23 mouse cellular contexts compared by ENCODE assay signal in the genomic region with DNA sequence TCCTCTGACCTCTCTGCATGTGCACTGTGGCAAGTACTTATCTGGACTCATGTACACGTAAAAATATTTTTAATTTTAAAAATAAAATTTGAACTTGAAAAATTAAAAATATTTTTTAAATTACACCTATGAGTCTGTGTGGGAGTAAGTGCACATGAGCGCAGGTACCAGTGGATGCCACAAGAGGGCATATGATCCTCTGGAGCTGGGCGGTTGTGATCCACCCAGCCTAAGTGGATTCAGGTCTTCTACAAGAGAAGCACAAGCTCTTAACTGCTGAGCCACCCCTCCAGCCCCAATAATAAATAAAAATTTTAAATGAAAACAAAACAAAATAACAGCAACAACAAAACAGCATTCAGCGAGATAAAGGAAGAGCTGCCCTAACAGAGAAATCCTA. TPM values are rescaled to one million over a fixed set of nuclear protein-coding genes. Genes with fewer than 3 reads are reported as not detected.
DNase-seq lines count a peak whose midpoint lies in the region; TF ChIP-seq lines count a peak whose summit lies in the region.
"Had no signal": no experiment of that assay in that cellular context is flagged by ENCODE, and none has a peak within 500 bp of the region (broad histone marks: within the 10 kb centered on the region; RNA-seq: fewer than 3 reads in every experiment).

No protein-coding gene starts in this region.

- H3K4me3 ChIP-seq in layer of hippocampus, adult 2 months: no peak overlapping the region
- H3K4me3 ChIP-seq in E14TG2a.4 (replicated peaks; ENCODE audit: low read length): no peak overlapping the region
- H3K4me3 ChIP-seq in ES-Bruce4 (ENCODE audit: low read depth, low read length): no peak overlapping the region
- H3K4me3 ChIP-seq: embryonic facial prominence, embryonic 15.5 days; erythroblast, embryonic 14.5 days; forebrain, embryonic 10.5 days; hindbrain, embryonic 12.5 days had no signal

- no peak overlapping the region for H3K9ac ChIP-seq in ES-Bruce4 (ENCODE audit: low read depth, poor library complexity, severe bottlenecking)
- H3K9ac ChIP-seq: embryonic facial prominence, embryonic 15.5 days; hindbrain, embryonic 12.5 days had no signal

- peak; percentile 45 for TF ChIP-seq CTCF in layer of hippocampus, adult 2 months (conservative IDR thresholded peaks at IDR 0.05)
- TF ChIP-seq CTCF in E14TG2a.4 (conservative IDR thresholded peaks at IDR 0.05; ENCODE audit: low read length): peak; percentile 50
- peak; percentile 21 for TF ChIP-seq CTCF in ES-Bruce4 (IDR thresholded peaks at IDR 0.05; ENCODE audit: low read depth, low read length)

- peaks cover 9% of the 10 kb centered on the region; the same call in 1 of the 2 replicates for H3K9me3 ChIP-seq in E14TG2a.4 (ENCODE audit: low read length)
- no peaks in the 10 kb centered on the region for H3K9me3 ChIP-seq in ES-Bruce4 (replicated peaks; ENCODE audit: control insufficient read depth, insufficient read depth, low read length, poor library complexity, severe bottlenecking)
- H3K9me3 ChIP-seq: embryonic facial prominence, embryonic 15.5 days; forebrain, embryonic 10.5 days; hindbrain, embryonic 12.5 days had no signal

- no peak overlapping the region for H3K27ac ChIP-seq in layer of hippocampus, adult 2 months
- H3K27ac ChIP-seq in ES-Bruce4 (ENCODE audit: insufficient read depth, low read length): no peak overlapping the region
- H3K27ac ChIP-seq: embryonic facial prominence, embryonic 15.5 days; forebrain, embryonic 10.5 days; hindbrain, embryonic 12.5 days had no signal

- no peak for TF ChIP-seq POLR2A in ES-Bruce4 (IDR thresholded peaks at IDR 0.05; ENCODE audit: insufficient read depth, low read length)

- H3K4me1 ChIP-seq in E14TG2a.4 (replicated peaks; ENCODE audit: low read depth, low read length) (peaks cover 62% of the 10 kb centered on the region), ES-Bruce4 (ENCODE audit: control insufficient read depth, insufficient read depth, low read length) (peaks cover 1% of the 10 kb centered on the region)
- H3K4me1 ChIP-seq: embryonic facial prominence, embryonic 15.5 days; forebrain, embryonic 10.5 days; hindbrain, embryonic 12.5 days had no signal

- H3K36me3 ChIP-seq in E14TG2a.4 (ENCODE audit: insufficient read depth, low read length): no peaks in the 10 kb centered on the region
- no peaks in the 10 kb centered on the region for H3K36me3 ChIP-seq in ES-Bruce4 (ENCODE audit: control insufficient read depth, insufficient read depth, low read length, poor library complexity, severe bottlenecking)
- H3K36me3 ChIP-seq: embryonic facial prominence, embryonic 15.5 days; forebrain, embryonic 10.5 days; hindbrain, embryonic 12.5 days had no signal

- H3K27me3 ChIP-seq in E14TG2a.4 (ENCODE audit: insufficient read depth, low read length) (no peaks in the 10 kb centered on the region), ES-Bruce4 (ENCODE audit: control insufficient read depth, insufficient read depth, low read length, poor library complexity, severe bottlenecking) (no peaks in the 10 kb centered on the region)
- H3K27me3 ChIP-seq: embryonic facial prominence, embryonic 15.5 days; hindbrain, embryonic 12.5 days had no signal

- TF ChIP-seq EP300 in ES-Bruce4 (IDR thresholded peaks at IDR 0.05; ENCODE audit: insufficient read depth, low read depth, low read length): no peak

- DNase-seq in layer of hippocampus, adult 2 months (ENCODE audit: low spot score in 2 of 2): no peak
- no peak for DNase-seq in layer of hippocampus, postnatal 36 days
- peak; percentile 69 for DNase-seq in ZHBTc4 (ENCODE audit: low read depth, low spot score)
- no peak for DNase-seq in right cerebral cortex, postnatal 25 days
- DNase-seq in embryo, embryonic 9.5 days (ENCODE audit: extremely low spot score): no peak
- DNase-seq: adrenal gland, adult 2 months; adrenal gland, postnatal 25 days; cerebellum, adult 2 months; cerebellum, postnatal 10 days; gastrocnemius, postnatal 10 days; heart, postnatal 10 days; heart, postnatal 4 days; kidney, adult 2 months had no signal

RNA-seq across cellular contexts. Expression of a gene that starts 9.7 kb away (rescaled TPM):
- not detected for total RNA-seq in layer of hippocampus, adult 2 months (2021)
- total RNA-seq in layer of hippocampus, postnatal 36 days (2021): under 1 TPM in 1 of 2 experiments, not detected in 1; 0.20 TPM
- 0.45 TPM in 1 of 2 replicates, not detected in the other for polyA plus RNA-seq in ES-Bruce4 (2011; ENCODE audit: insufficient read depth, insufficient read length, low read depth, missing spikeins)
- total RNA-seq: adrenal gland, adult 2 months; adrenal gland, postnatal 25 days; heart, postnatal 10 days; heart, postnatal 4 days had no signal
- polyA plus RNA-seq: adrenal gland, adult 2 months; cerebellum, adult 2 months; embryonic facial prominence, embryonic 11.5 days; erythroblast, embryonic 14.5 days; forebrain, embryonic 10.5 days; forebrain, embryonic 14.5 days; heart, embryonic 14.5 days; hindbrain, embryonic 12.5 days; intestine, embryonic 14.5 days had no signal

RNA-seq across cellular contexts. Expression of a gene that starts 9.9 kb away (rescaled TPM):
- total RNA-seq in layer of hippocampus, adult 2 months (2021): under 1 TPM in 1 of 2 experiments, not detected in 1; 0.15 TPM
- total RNA-seq in layer of hippocampus, postnatal 36 days (2021): not detected
- polyA plus RNA-seq in ES-Bruce4 (2011; ENCODE audit: insufficient read depth, insufficient read length, low read depth, missing spikeins): 2.3 and 2.4 TPM in 2 replicates
- total RNA-seq: adrenal gland, postnatal 25 days had no signal
- polyA plus RNA-seq: erythroblast, embryonic 14.5 days; forebrain, embryonic 14.5 days; heart, embryonic 14.5 days had no signal
